Mouse (Mus musculus) forebrain, embryonic 12.5 days (tissue): Measurements from ENCODE around the gene Gm28048. TPM values are rescaled to one million over a fixed set of nuclear protein-coding genes. Genes with fewer than 3 reads are reported as not detected.

Experiments used
- ATAC-seq: fragments of 200-750 bp; cut with Nextera tagmentation; 2 replicates; pipeline ENCODE4 v1.8.0; 2017; ENCODE audit warnings: moderate TSS enrichment; ENCODE audit not compliant: low FRiP score
- H3K27ac ChIP-seq: fragments of 300-500 bp; sonication (generic); 2 replicates; pipeline ENCODE4 v1.5.1; 2016; ENCODE audit warnings: mild to moderate bottlenecking
- H3K27me3 ChIP-seq: fragments of 300-500 bp; sonication (generic); 2 replicates; pipeline ENCODE4 v1.6.1; 2016; ENCODE audit warnings: mild to moderate bottlenecking
- H3K36me3 ChIP-seq: fragments of 300-500 bp; sonication (generic); replicated peaks from 2 replicates; pipeline ENCODE4 v1.6.1; 2016; ENCODE audit warnings: mild to moderate bottlenecking
- H3K4me1 ChIP-seq: fragments of 300-500 bp; sonication (generic); 2 replicates; pipeline ENCODE4 v1.6.1; 2016
- H3K4me2 ChIP-seq: fragments of 300-500 bp; sonication (generic); 2 replicates; pipeline ENCODE4 v1.6.1; 2016; ENCODE audit warnings: mild to moderate bottlenecking, moderate library complexity
- H3K4me3 ChIP-seq: fragments of 300-500 bp; sonication (generic); replicated peaks from 2 replicates; pipeline ENCODE4 v1.5.1; 2016; ENCODE audit warnings: mild to moderate bottlenecking
- H3K9ac ChIP-seq: fragments of 300-500 bp; sonication (generic); 2 replicates; pipeline ENCODE4 v1.6.1; 2016; ENCODE audit warnings: mild to moderate bottlenecking
- H3K9me3 ChIP-seq: fragments of 300-500 bp; sonication (generic); 2 replicates; pipeline ENCODE4 v1.6.1; 2016
- WGBS: fragments of 180-500 bp; shearing (Covaris S2); methylation state at CpG from one replicate; pipeline ENCODE4 v1.1.7; 2016; 5-methylcytosine and 5-hydroxymethylcytosine counted together
- polyA plus RNA-seq: library from polyadenylated mRNA; unstranded; fragments of >200 nt; fragmentation: Nextera tagmentation; extraction: Ambion mirVana; gene quantifications from 2 replicates; pipeline ENCODE4 v1.2.1, GENCODE M21; 2016

The Gm28048 gene
- polyA plus RNA-seq, 1 experiment from 2014 or later: 4.7 TPM

GRCm38 (mm10) chr11:23008181-23008823 is 26.4 kb upstream of the Gm28048 start:
- H3K9me3 ChIP-seq: no peaks in the 10 kb centered on the region
- peak overlapping the region; percentile 89 for H3K27ac ChIP-seq
- H3K27me3 ChIP-seq: no peaks in the 10 kb centered on the region; the same call in 1 of the 2 replicates
- H3K9ac ChIP-seq: peak overlapping the region; percentile 78
- under 1% methylated on average over 40 of the region's 40 CpGs for WGBS
- ATAC-seq: peak; percentile 95
- H3K4me1 ChIP-seq: peaks cover 4% of the 10 kb centered on the region
- peak overlapping the region; percentile 75 for H3K4me2 ChIP-seq
- peak overlapping the region; percentile 58 for H3K4me3 ChIP-seq
- H3K36me3 ChIP-seq: peaks cover 19% of the 10 kb centered on the region

- H3K27ac ChIP-seq: peak within 1 kb of the TSS; percentile 89
- peaks cover 22% of the 10 kb centered on the region for H3K36me3 ChIP-seq
- H3K4me3 ChIP-seq: peak within 1 kb of the TSS; percentile 58
- peaks cover 4% of the 10 kb centered on the region for H3K4me1 ChIP-seq
- WGBS: 2% methylated on average over 22 of the region's 22 CpGs
- H3K9ac ChIP-seq: peak within 1 kb of the TSS; percentile 78
- H3K9me3 ChIP-seq: no peaks in the 10 kb centered on the region
- ATAC-seq: peak; percentile 95
- peak within 1 kb of the TSS; percentile 75 for H3K4me2 ChIP-seq
- no peaks in the 10 kb centered on the region; the same call in 1 of the 2 replicates for H3K27me3 ChIP-seq
These were observed 25.7 kb upstream of the Gm28048 start, which contains the start of gene Fam161a for GRCm38 (mm10) chr11:23007481-23008180. TSS of gene Fam161a (plus strand) at chr11:23007531.

GRCm38 (mm10) chr11:23007166-23007480 is 25.2 kb upstream of the Gm28048 start:
- Histone ChIP-seq H3K9ac (no peak overlapping the region), H3K4me1 (peaks cover 4% of the 10 kb centered on the region), H3K27me3 (no peaks in the 10 kb centered on the region; the same call in 1 of the 2 replicates), H3K4me3 (peak overlapping the region; percentile 58), H3K4me2 (peak overlapping the region; percentile 75), H3K9me3 (no peaks in the 10 kb centered on the region), H3K36me3 (peaks cover 27% of the 10 kb centered on the region), H3K27ac (peak overlapping the region; percentile 89)
- 5% methylated on average over 6 of the region's 6 CpGs for WGBS
- no peak for ATAC-seq

- Histone ChIP-seq H3K27ac (no peak overlapping the region), H3K4me2 (no peak overlapping the region), H3K4me3 (no peak overlapping the region), H3K4me1 (peaks cover 4% of the 10 kb centered on the region), H3K9ac (no peak overlapping the region), H3K27me3 (no peaks in the 10 kb centered on the region), H3K9me3 (no peaks in the 10 kb centered on the region), H3K36me3 (peaks cover 42% of the 10 kb centered on the region)
- WGBS: 88% methylated on average over 1 of the region's 1 CpGs
- no peak for ATAC-seq
These were observed 23.4 kb upstream of the Gm28048 start for GRCm38 (mm10) chr11:23005276-23005675.

- no peaks in the 10 kb centered on the region for H3K27me3 ChIP-seq
- 87% methylated on average over 1 of the region's 1 CpGs for WGBS
These were observed 16.4 kb upstream of the Gm28048 start for GRCm38 (mm10) chr11:22998308-22998707.

GRCm38 (mm10) chr11:22995461-22995860 is 13.6 kb upstream of the Gm28048 start:
- no peaks in the 10 kb centered on the region for H3K27me3 ChIP-seq
- no peak for ATAC-seq
- H3K36me3 ChIP-seq: peaks cover 61% of the 10 kb centered on the region
- H3K9me3 ChIP-seq: no peaks in the 10 kb centered on the region
- H3K4me1 ChIP-seq: peaks cover 11% of the 10 kb centered on the region
- H3K4me3 ChIP-seq: no peak overlapping the region
- H3K4me2 ChIP-seq: no peak overlapping the region
- H3K9ac ChIP-seq: no peak overlapping the region
- H3K27ac ChIP-seq: no peak overlapping the region
- WGBS: 95% methylated on average over 4 of the region's 4 CpGs

More at GRCm38 (mm10) chr11:22998308-22998707, 16.4 kb upstream of the Gm28048 start:
- H3K4me1 ChIP-seq: no peaks in the 10 kb centered on the region
- H3K27ac ChIP-seq: no peak overlapping the region
- no peak overlapping the region for H3K4me3 ChIP-seq
- H3K36me3 ChIP-seq: peaks cover 82% of the 10 kb centered on the region
- H3K9ac ChIP-seq: no peak overlapping the region
- no peak for ATAC-seq
- H3K9me3 ChIP-seq: no peaks in the 10 kb centered on the region
- no peak overlapping the region for H3K4me2 ChIP-seq

GRCm38 (mm10) chr11:22994271-22994670 is 12.4 kb upstream of the Gm28048 start:
- WGBS: 91% methylated on average over 2 of the region's 2 CpGs
- peaks cover 49% of the 10 kb centered on the region for H3K36me3 ChIP-seq
- no peak for ATAC-seq

GRCm38 (mm10) chr11:22991218-22991835 is 9.4 kb upstream of the Gm28048 start:
- Histone ChIP-seq H3K9me3 (no peaks in the 10 kb centered on the region), H3K27ac (0 out of 2 replicates have a peak overlapping the region, but pooled peaks have one; percentile 94), H3K4me1 (peaks cover 11% of the 10 kb centered on the region), H3K36me3 (peaks cover 26% of the 10 kb centered on the region), H3K27me3 (no peaks in the 10 kb centered on the region), H3K4me3 (peak overlapping the region; percentile 94), H3K9ac (peak overlapping the region; percentile 91), H3K4me2 (peak overlapping the region; percentile 94)
- no peak for ATAC-seq
- 14% methylated on average over 14 of the region's 14 CpGs for WGBS

More at GRCm38 (mm10) chr11:22994271-22994670, 12.4 kb upstream of the Gm28048 start:
- Histone ChIP-seq H3K4me1 (peaks cover 11% of the 10 kb centered on the region), H3K27ac (no peak overlapping the region), H3K27me3 (no peaks in the 10 kb centered on the region), H3K4me3 (no peak overlapping the region), H3K9me3 (no peaks in the 10 kb centered on the region), H3K9ac (no peak overlapping the region), H3K4me2 (no peak overlapping the region)

GRCm38 (mm10) chr11:22990393-22991126 is 8.7 kb upstream of the Gm28048 start, which contains the start of gene Cct4:
TSS of gene Cct4 (plus strand) at chr11:22990519.
- no peaks in the 10 kb centered on the region for H3K27me3 ChIP-seq
- H3K9me3 ChIP-seq: no peaks in the 10 kb centered on the region
- peak within 1 kb of the TSS; percentile 94 for H3K4me3 ChIP-seq
- H3K9ac ChIP-seq: peak within 1 kb of the TSS; percentile 91
- H3K27ac ChIP-seq: peak within 1 kb of the TSS; percentile 94
- H3K36me3 ChIP-seq: peaks cover 20% of the 10 kb centered on the region
- WGBS: under 1% methylated on average over 66 of the region's 66 CpGs
- ATAC-seq: peak; percentile 99
- peaks cover 11% of the 10 kb centered on the region for H3K4me1 ChIP-seq
- H3K4me2 ChIP-seq: peak within 1 kb of the TSS; percentile 94

GRCm38 (mm10) chr11:22989786-22990185 is 7.9 kb upstream of the Gm28048 start:
- peak; percentile 2; the same call in 1 of the 2 replicates for ATAC-seq
- peak overlapping the region; percentile 91 for H3K9ac ChIP-seq
- H3K4me3 ChIP-seq: peak overlapping the region; percentile 94
- peak overlapping the region; percentile 94 for H3K4me2 ChIP-seq
- peaks cover 13% of the 10 kb centered on the region for H3K36me3 ChIP-seq
- H3K27ac ChIP-seq: peak overlapping the region; percentile 94
- H3K4me1 ChIP-seq: peaks cover 11% of the 10 kb centered on the region
- H3K9me3 ChIP-seq: no peaks in the 10 kb centered on the region
- H3K27me3 ChIP-seq: no peaks in the 10 kb centered on the region
- 57% methylated on average over 1 of the region's 1 CpGs for WGBS

- Histone ChIP-seq H3K9me3 (no peaks in the 10 kb centered on the region), H3K4me1 (peaks cover 11% of the 10 kb centered on the region), H3K4me3 (no peak overlapping the region), H3K4me2 (no peak overlapping the region), H3K27me3 (no peaks in the 10 kb centered on the region), H3K27ac (no peak overlapping the region), H3K9ac (no peak overlapping the region), H3K36me3 (no peaks in the 10 kb centered on the region)
- ATAC-seq: no peak
- 60% methylated on average over 2 of the region's 2 CpGs for WGBS
These were observed 5.5 kb upstream of the Gm28048 start for GRCm38 (mm10) chr11:22987357-22987756.

GRCm38 (mm10) chr11:22985510-22985909 is 3.6 kb upstream of the Gm28048 start:
- Histone ChIP-seq H3K9me3 (no peaks in the 10 kb centered on the region), H3K36me3 (no peaks in the 10 kb centered on the region), H3K9ac (no peak overlapping the region), H3K27ac (no peak overlapping the region), H3K4me1 (peaks cover 10% of the 10 kb centered on the region), H3K4me2 (no peak overlapping the region), H3K4me3 (no peak overlapping the region), H3K27me3 (no peaks in the 10 kb centered on the region)
- no peak for ATAC-seq
- WGBS: 77% methylated on average over 3 of the region's 3 CpGs
